Mouse (Mus musculus): ENCODE measurements at regions not wholly inside any gene's neighbourhood (a gene's known extent, or its start where the extent isn't known, plus 50 kb on each side); places are given as distances from the start of the nearest gene placed in this dataset.

DNA sequence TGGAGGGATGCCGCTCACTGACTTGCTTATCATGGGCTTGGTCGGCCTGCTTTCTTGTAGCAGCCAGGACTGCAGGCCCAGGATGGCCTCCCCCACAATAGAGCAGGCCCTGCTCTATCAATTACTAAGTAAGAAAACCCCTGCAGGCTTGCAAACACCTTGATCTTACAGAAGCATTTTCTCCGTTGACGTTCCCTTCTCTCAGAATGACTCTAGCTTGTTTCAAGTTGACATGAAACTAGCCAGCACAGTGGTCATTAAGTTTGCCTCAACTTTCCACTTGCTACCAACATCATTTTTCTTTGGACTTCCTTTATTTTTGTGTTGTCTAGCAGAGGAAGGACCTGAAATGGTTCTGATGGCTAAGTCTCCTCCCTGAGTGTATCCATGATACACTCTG, 111.8 kb downstream of the Evx1 start:
- Histone ChIP-seq H3K36me3 (replicated peaks; ENCODE audit: control insufficient read depth, insufficient read depth, low read depth) (no peaks in the 10 kb centered on the region), H3K9me3 (ENCODE audit: control insufficient read depth, low read length) (no peaks in the 10 kb centered on the region), H3K27me3 (ENCODE audit: control insufficient read depth, insufficient read depth, low read length) (no peaks in the 10 kb centered on the region), H3K4me2 (ENCODE audit: low read depth) (no peak overlapping the region), H3K27ac (no peak overlapping the region), H3K9ac (replicated peaks) (no peak overlapping the region), H3K4me3 (ENCODE audit: insufficient read depth in 1 of 2, low read depth in 2 of 2, low read length in 2 of 2) (no peak overlapping the region), H3K4me1 (replicated peaks; ENCODE audit: control insufficient read depth in 2 of 2, insufficient read depth in 2 of 2, low read length in 1 of 2) (no peaks in the 10 kb centered on the region; a peak in 1 of 4 replicates)
- TF ChIP-seq EP300 (IDR thresholded peaks at IDR 0.05; ENCODE audit: low read depth) (no peak), CTCF (IDR thresholded peaks at IDR 0.05; ENCODE audit: low read depth) (no peak)
- 80% methylated on average over 4 of the region's 4 CpGs for WGBS (ENCODE audit: insufficient replicate concordance)
- DNase-seq (ENCODE audit: low read depth in 3 of 3, low spot score in 3 of 3) (no peak), ATAC-seq (ENCODE audit: insufficient read depth) (no peak)

GRCm38 (mm10) chr6:52428489-52429203, 115.3 kb downstream of the Evx1 start:
- ATAC-seq (ENCODE audit: insufficient read depth) = no peak
- 67% methylated on average over 11 of the region's 11 CpGs for WGBS (ENCODE audit: insufficient replicate concordance)

GRCm38 (mm10) chr6:52429204-52429552, 115.9 kb downstream of the Evx1 start:
- Histone ChIP-seq H3K9me3 (ENCODE audit: control insufficient read depth, low read length) (no peaks in the 10 kb centered on the region), H3K27me3 (ENCODE audit: control insufficient read depth, insufficient read depth, low read length) (no peaks in the 10 kb centered on the region), H3K4me3 (ENCODE audit: insufficient read depth in 1 of 2, low read depth in 2 of 2, low read length in 2 of 2) (no peak overlapping the region), H3K36me3 (replicated peaks; ENCODE audit: control insufficient read depth, insufficient read depth, low read depth) (no peaks in the 10 kb centered on the region), H3K9ac (replicated peaks) (no peak overlapping the region), H3K4me2 (ENCODE audit: low read depth) (no peak overlapping the region), H3K4me1 (replicated peaks; ENCODE audit: control insufficient read depth in 2 of 2, insufficient read depth in 2 of 2, low read length in 1 of 2) (no peaks in the 10 kb centered on the region; a peak in 1 of 4 replicates), H3K27ac (no peak overlapping the region)
- TF ChIP-seq CTCF (IDR thresholded peaks at IDR 0.05; ENCODE audit: low read depth) = no peak
- no peak for TF ChIP-seq EP300 (IDR thresholded peaks at IDR 0.05; ENCODE audit: low read depth)
- 71% methylated on average over 5 of the region's 5 CpGs for WGBS (ENCODE audit: insufficient replicate concordance)
- no peak for DNase-seq (ENCODE audit: low read depth in 3 of 3, low spot score in 3 of 3)
- ATAC-seq (ENCODE audit: insufficient read depth) = no peak

More at GRCm38 (mm10) chr6:52428489-52429203, 115.3 kb downstream of the Evx1 start:
- Histone ChIP-seq H3K4me3 (ENCODE audit: insufficient read depth in 1 of 2, low read depth in 2 of 2, low read length in 2 of 2) (no peak overlapping the region), H3K27me3 (ENCODE audit: control insufficient read depth, insufficient read depth, low read length) (no peaks in the 10 kb centered on the region), H3K9me3 (ENCODE audit: control insufficient read depth, low read length) (no peaks in the 10 kb centered on the region), H3K27ac (no peak overlapping the region), H3K9ac (replicated peaks) (no peak overlapping the region), H3K36me3 (replicated peaks; ENCODE audit: control insufficient read depth, insufficient read depth, low read depth) (no peaks in the 10 kb centered on the region), H3K4me2 (ENCODE audit: low read depth) (no peak overlapping the region), H3K4me1 (replicated peaks; ENCODE audit: control insufficient read depth in 2 of 2, insufficient read depth in 2 of 2, low read length in 1 of 2) (no peaks in the 10 kb centered on the region; a peak in 1 of 4 replicates)
- TF ChIP-seq CTCF (IDR thresholded peaks at IDR 0.05; ENCODE audit: low read depth) (no peak), EP300 (IDR thresholded peaks at IDR 0.05; ENCODE audit: low read depth) (no peak)
- DNase-seq (ENCODE audit: low read depth in 3 of 3, low spot score in 3 of 3) = no peak

DNA sequence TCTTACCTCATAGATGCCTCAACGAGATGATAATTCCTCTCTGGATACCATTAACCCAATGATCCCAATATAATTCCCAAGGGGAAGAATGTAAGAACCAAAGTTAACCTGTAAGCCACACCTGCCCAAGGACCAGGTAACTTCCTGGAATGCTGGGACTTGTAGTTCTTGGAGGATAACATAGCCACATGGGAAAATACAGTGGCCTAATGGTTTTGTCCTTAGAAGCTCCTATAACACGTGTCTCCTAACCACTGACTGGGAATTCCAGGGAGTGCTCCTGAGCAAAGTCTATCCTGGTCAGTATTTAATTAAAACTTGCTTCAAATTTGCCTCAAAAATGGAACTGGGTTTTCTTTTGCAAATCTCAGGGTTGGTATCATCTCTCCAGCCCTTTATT, 119.9 kb downstream of the Evx1 start:
- no peak overlapping the region for H3K27ac ChIP-seq
- DNase-seq (ENCODE audit: low read depth in 3 of 3, low spot score in 3 of 3) (no peak), ATAC-seq (ENCODE audit: insufficient read depth) (no peak)
- no peaks in the 10 kb centered on the region for H3K9me3 ChIP-seq (ENCODE audit: control insufficient read depth, low read length)
- H3K4me2 ChIP-seq (ENCODE audit: low read depth) = no peak overlapping the region
- H3K27me3 ChIP-seq (ENCODE audit: control insufficient read depth, insufficient read depth, low read length) = no peaks in the 10 kb centered on the region
- no peaks in the 10 kb centered on the region for H3K36me3 ChIP-seq (replicated peaks; ENCODE audit: control insufficient read depth, insufficient read depth, low read depth)
- no peak overlapping the region for H3K4me3 ChIP-seq (ENCODE audit: insufficient read depth in 1 of 2, low read depth in 2 of 2, low read length in 2 of 2)
- TF ChIP-seq EP300 (IDR thresholded peaks at IDR 0.05; ENCODE audit: low read depth) (no peak), CTCF (IDR thresholded peaks at IDR 0.05; ENCODE audit: low read depth) (no peak)
- 38% methylated on average over 2 of the region's 2 CpGs for WGBS (ENCODE audit: insufficient replicate concordance)
- no peak overlapping the region for H3K9ac ChIP-seq (replicated peaks)
- H3K4me1 ChIP-seq (replicated peaks; ENCODE audit: control insufficient read depth in 2 of 2, insufficient read depth in 2 of 2, low read length in 1 of 2) = no peaks in the 10 kb centered on the region

DNA sequence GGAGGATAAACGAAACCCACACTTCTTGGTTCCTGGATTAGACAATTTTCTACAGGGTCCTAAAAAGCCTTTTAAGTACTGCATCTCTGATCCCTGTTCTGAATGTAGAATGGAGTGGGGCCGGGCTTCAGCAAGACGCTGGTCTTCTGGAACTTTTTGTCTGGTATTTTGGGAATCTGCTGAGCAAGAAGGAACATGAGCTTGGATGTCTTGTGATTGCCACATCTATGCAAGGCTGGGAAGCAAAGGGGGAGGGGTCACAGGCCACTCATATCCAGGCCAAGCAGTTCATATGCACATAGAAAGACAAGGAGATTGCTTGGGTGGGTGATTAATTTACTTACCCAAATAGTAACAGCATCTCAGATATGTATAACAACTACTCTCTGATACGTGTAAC, 121.5 kb downstream of the Evx1 start:
- Histone ChIP-seq H3K4me3 (ENCODE audit: insufficient read depth in 1 of 2, low read depth in 2 of 2, low read length in 2 of 2) (no peak overlapping the region), H3K4me2 (ENCODE audit: low read depth) (no peak overlapping the region), H3K4me1 (replicated peaks; ENCODE audit: control insufficient read depth in 2 of 2, insufficient read depth in 2 of 2, low read length in 1 of 2) (no peaks in the 10 kb centered on the region), H3K9me3 (ENCODE audit: control insufficient read depth, low read length) (no peaks in the 10 kb centered on the region), H3K9ac (replicated peaks) (no peak overlapping the region), H3K27me3 (ENCODE audit: control insufficient read depth, insufficient read depth, low read length) (no peaks in the 10 kb centered on the region), H3K27ac (no peak overlapping the region), H3K36me3 (replicated peaks; ENCODE audit: control insufficient read depth, insufficient read depth, low read depth) (no peaks in the 10 kb centered on the region)
- ATAC-seq (ENCODE audit: insufficient read depth) = no peak
- no peak for DNase-seq (ENCODE audit: low read depth in 3 of 3, low spot score in 3 of 3)
- no peak for TF ChIP-seq EP300 (IDR thresholded peaks at IDR 0.05; ENCODE audit: low read depth)
- TF ChIP-seq CTCF (IDR thresholded peaks at IDR 0.05; ENCODE audit: low read depth) = no peak
- WGBS (ENCODE audit: insufficient replicate concordance) = 54% methylated on average over 4 of the region's 4 CpGs
